ENCODE assay signal across 19 mouse cellular contexts in the genomic region with DNA sequence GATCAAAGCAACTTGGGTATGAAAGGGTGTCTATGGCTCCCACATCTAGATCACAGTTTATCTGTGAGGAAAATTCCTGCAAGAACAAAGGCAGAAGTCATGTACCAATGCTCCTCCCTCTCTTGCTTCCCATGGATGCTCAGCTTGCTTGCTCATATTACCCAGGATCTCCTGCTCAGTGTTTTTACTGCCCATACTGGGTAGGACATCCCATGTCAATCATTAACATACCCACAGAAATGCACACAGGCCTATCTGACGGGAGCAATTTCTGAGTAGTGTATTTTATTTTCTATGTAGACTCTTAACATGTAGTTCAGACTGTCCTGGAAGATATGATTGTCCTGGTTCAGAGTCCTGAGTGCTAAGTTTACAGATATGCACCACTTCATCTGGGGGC. TPM values are rescaled to one million over a fixed set of nuclear protein-coding genes. Genes with fewer than 3 reads are reported as not detected.
"Had no signal": no experiment of that assay in that cellular context is flagged by ENCODE, and none has a peak within 500 bp of the region (broad histone marks: within the 10 kb centered on the region; RNA-seq: fewer than 3 reads in every experiment).

No protein-coding gene starts in this region.

RNA-seq across cellular contexts. Expression of a gene that starts 14.1 kb away (rescaled TPM):
- polyA plus RNA-seq: cerebellum, adult 2 months; cortical plate, adult 2 months; embryonic facial prominence, embryonic 10.5 days; embryonic facial prominence, embryonic 11.5 days; embryonic facial prominence, embryonic 12.5 days; embryonic facial prominence, embryonic 13.5 days; embryonic facial prominence, embryonic 14.5 days; embryonic facial prominence, embryonic 15.5 days; erythroblast, embryonic 14.5 days; forebrain, embryonic 10.5 days; forebrain, embryonic 11.5 days; forebrain, embryonic 12.5 days; forebrain, embryonic 13.5 days; forebrain, embryonic 14.5 days; forebrain, embryonic 15.5 days; forebrain, embryonic 16.5 days; forebrain, postnatal 0 days; frontal cortex, adult 2 months; gonadal fat pad, adult 2 months had no signal

RNA-seq across cellular contexts. Expression of a gene that starts 39.3 kb away (rescaled TPM):
- polyA plus RNA-seq: cerebellum, adult 2 months; cortical plate, adult 2 months; embryonic facial prominence, embryonic 10.5 days; embryonic facial prominence, embryonic 11.5 days; embryonic facial prominence, embryonic 12.5 days; embryonic facial prominence, embryonic 13.5 days; embryonic facial prominence, embryonic 14.5 days; embryonic facial prominence, embryonic 15.5 days; erythroblast, embryonic 14.5 days; forebrain, embryonic 10.5 days; forebrain, embryonic 11.5 days; forebrain, embryonic 12.5 days; forebrain, embryonic 13.5 days; forebrain, embryonic 14.5 days; forebrain, embryonic 15.5 days; forebrain, embryonic 16.5 days; forebrain, postnatal 0 days; frontal cortex, adult 2 months; gonadal fat pad, adult 2 months had no signal
